Mouse (Mus musculus): ENCODE data around the gene Them5.

DNA sequence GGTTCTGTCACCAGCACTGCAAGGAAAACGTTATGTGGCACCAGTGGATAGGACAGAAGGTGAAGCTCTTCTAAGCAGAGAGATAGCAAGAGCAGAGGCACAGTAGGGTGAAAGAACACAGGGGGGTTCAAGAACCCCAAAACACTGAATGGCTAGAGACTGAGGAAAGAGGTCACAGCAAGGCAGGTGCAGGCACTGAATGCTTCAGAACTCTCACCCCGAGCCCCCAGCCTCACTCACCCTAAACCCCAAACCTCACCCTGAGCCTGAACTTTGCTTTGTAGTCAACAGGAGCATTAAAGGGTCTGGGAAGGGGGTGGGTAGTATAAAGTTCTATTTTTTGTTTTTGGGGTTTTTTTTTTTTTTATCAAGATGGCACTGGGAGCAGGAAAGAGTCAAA is 6.2 kb downstream of the Them5 start:
- TF ChIP-seq CTCF (IDR thresholded peaks at IDR 0.05; ENCODE audit: insufficient read depth, low read depth, low read length) (no peak), POLR2A (IDR thresholded peaks at IDR 0.05; ENCODE audit: insufficient read depth, low read depth, low read length) (no peak)
